Mouse (Mus musculus): ENCODE measurements around the gene Fkbp8.

The Fkbp8 gene

GRCm38 (mm10) chr8:70528182-70528797 lies 766 bp downstream of the Fkbp8 start:
- no peak for DNase-seq (ENCODE audit: low spot score in 2 of 2)

- no peak for DNase-seq (ENCODE audit: low spot score in 2 of 2)
Measured at GRCm38 (mm10) chr8:70529299-70529698, 1.8 kb downstream of the Fkbp8 start.

DNA sequence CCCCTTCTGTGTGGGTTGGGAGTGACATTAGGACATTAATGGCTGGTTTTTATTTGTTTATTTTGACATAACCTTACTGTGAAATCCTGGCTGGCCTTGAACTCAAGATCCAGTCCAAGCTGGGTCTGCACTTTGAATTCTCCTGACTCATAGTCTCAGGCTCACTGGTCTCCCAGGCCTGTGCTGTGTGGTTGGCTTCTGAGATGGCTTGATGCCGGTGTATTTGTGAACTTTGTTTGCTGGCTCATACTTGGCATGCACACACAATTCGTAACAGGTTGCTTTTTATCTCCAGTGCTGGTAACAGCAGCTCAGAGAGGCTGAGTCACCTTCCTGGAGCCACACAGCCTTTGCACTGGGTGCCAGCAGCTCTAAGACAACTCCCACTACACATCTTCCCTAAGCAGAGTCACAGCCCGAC lies 2.2 kb downstream of the Fkbp8 start:
- no peak for DNase-seq (ENCODE audit: low spot score in 2 of 2)

DNA sequence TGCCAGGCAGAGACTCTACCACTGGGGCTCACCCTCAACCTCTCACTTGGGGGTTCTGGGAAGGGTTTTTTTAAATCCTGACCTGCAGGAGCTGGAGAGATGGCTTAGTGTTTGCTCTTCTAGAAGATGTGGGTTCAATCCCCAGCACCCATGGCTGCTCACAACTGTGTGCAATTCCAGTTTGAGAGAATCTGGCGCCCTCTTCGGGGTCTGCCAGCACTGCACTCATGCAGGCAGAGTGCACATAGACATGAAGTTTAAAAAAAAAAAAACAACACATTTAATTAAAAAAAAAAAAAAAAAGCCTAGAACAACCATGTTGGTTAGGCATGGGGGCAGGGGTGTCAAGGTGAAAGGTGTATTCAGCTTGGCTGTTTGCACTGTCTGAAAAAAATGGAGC lies 2.8 kb downstream of the Fkbp8 start:
- DNase-seq (ENCODE audit: low spot score in 2 of 2), result no peak

GRCm38 (mm10) chr8:70534281-70534680 lies 6.8 kb downstream of the Fkbp8 start:
- no peak for DNase-seq (ENCODE audit: low spot score in 2 of 2)

GRCm38 (mm10) chr8:70535221-70535620 lies 7.7 kb downstream of the Fkbp8 start:
- no peak for DNase-seq (ENCODE audit: low spot score in 2 of 2)

- no peak for DNase-seq (ENCODE audit: low spot score in 2 of 2)
Measured at GRCm38 (mm10) chr8:70535701-70536100, 8.2 kb downstream of the Fkbp8 start.

GRCm38 (mm10) chr8:70538024-70538579 lies 10.6 kb downstream of the Fkbp8 start:
- no peak for DNase-seq (ENCODE audit: low spot score in 2 of 2)

DNA sequence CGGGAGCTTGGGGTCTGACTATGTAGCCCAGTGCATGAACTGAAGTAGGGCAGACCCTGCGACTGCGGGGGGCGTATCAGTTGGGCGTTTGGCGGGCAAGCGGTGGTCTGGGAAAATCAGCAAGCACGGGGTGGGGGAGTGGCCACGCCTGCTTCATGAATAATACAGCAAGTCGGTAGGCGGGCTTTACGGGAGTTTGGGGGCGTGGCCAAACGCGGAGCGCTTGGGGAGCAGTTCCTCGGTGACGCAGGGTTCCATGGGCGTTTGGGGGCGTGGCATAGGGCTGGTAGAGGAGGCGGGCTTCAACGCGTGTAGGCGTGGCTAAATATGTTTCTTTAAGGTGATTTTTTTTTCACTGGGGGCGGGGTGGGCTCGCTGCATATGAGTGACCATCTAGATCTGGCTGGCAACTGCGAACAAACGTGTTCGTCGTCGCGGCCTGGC lies 11.1 kb downstream of the Fkbp8 start:
- DNase-seq (ENCODE audit: low spot score in 2 of 2), result peak; percentile 97 to 99

GRCm38 (mm10) chr8:70539077-70539813 lies 11.7 kb downstream of the Fkbp8 start, which contains the start of gene Ell:
Gene Ell, plus strand, starts transcription at chr8:70539457.
- DNase-seq (ENCODE audit: low spot score in 2 of 2), result peak; percentile 99 to 100

- DNase-seq (ENCODE audit: low spot score in 2 of 2), result no peak
Measured at GRCm38 (mm10) chr8:70540013-70540506, 12.5 kb downstream of the Fkbp8 start.

DNA sequence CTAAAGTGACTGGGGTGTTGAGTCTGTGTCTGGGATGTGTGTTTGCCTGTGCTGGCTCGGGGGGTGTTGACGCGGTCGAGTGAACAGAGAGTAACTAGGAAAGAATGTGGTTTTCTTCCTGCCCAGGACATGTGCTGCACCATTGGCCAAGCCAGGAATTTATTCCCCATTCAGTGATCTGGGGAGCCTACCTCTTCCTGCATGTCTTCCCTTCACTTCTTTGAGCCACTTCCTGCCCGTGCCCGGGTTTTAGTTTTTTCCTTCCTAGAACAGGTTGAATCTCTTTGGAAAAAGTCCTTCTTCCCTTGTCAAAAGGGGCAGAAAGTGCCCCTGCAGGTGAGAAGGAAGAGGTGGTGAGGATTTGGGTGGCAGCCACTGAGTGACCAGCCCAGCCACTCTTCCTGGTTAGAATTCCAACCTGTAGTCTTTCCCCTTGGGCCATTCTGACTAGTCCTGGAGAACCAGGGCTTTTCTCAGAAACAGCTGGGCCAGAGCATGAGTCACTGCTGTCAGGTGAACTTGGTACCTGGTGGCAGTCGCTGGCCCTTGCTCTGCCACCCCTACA lies 13.1 kb downstream of the Fkbp8 start:
- no peak for DNase-seq (ENCODE audit: low spot score in 2 of 2)

DNA sequence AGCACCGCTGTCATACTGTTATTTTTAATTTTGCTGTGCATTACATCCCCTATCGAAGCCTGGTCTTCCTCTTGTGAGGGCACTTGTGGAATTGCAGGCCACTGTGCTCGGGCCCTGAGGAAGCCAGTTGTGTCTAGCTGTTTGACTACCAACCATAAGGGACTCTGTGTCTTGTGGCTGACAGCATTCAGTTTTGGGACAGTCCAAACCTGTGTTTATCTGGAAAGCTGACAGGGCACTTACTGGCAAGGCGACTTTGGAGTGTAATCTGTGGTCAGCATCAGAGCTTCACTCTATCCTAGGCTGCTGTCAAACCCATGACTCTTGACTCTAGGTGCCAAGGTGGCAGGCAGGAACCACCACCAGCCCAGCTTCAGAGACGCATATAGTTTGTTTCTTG lies 13.6 kb downstream of the Fkbp8 start:
- DNase-seq (ENCODE audit: low spot score in 2 of 2), result no peak

GRCm38 (mm10) chr8:70544200-70544687 lies 16.7 kb downstream of the Fkbp8 start:
- no peak for DNase-seq (ENCODE audit: low spot score in 2 of 2)

DNA sequence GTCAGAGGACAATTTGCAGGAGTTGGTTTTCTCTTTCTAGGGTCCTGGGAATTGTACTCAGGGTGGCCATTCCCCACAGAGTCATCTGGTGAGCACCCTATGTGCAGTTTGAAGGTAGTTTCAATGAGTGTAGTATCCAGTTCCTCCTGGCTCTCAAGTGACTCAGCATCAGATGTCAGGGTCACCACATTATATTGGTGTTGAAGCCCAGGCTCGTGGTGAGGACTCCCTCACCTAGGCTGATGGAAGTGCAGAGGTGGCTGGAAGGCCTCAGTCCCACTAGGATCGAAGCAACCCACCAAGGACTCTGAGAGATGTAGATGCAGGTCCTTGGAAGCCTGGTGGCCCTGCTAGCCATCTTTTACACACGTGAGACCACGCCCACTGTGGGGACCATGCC lies 18.9 kb downstream of the Fkbp8 start:
- DNase-seq (ENCODE audit: low spot score in 2 of 2), result no peak

DNA sequence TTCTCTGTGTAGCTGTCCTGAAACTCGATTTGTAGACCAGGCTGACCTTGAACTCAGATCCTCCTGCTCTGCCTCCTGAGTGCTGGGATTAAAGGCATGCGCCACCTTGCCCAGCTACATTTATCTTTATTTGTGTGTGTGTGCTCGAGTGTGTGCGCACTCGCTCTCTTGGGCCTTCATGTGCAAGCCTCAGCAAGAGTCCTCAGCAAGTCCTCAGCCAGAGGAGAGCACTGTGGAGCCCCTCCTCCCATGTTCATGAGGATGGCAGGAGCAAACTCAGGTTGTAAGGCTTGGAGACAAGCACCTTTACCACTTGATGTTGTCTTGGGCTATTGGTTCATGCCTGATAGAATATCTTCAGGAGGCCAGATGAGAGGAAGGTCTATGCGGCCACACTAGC lies 20.2 kb downstream of the Fkbp8 start:
- DNase-seq (ENCODE audit: low spot score in 2 of 2), result no peak

GRCm38 (mm10) chr8:70549412-70550184 lies 22.1 kb downstream of the Fkbp8 start:
- no peak for DNase-seq (ENCODE audit: low spot score in 2 of 2)

DNA sequence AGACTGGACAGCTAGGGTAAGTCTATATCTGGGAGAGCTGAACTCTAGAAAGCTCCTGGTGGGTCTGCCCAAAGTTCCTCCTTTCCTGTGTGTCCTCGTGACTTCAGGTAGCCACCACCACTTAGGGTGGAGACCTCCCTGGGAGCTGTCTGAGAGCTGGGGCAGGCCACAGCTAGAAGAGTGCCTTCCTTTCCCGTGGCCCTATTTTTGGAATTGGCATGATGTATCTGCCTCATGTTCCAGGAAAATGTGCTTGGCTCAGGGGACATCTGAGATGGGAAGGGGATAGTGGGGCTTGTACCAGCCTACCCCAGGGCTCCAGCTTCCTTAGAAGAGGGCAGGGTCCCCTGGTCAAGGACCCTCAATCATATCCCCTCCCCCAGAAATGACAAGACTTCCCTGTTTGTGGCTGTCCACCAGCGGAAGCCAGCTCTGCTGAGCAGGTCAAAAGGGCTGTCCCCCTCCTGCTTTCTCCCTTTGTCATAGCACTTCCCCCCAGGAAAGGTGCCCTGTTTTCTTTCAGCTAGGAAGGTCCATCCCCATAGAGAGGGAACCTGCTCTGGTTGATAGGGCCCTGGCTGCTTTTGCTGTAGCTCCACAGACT lies 24.1 kb downstream of the Fkbp8 start:
- no peak for DNase-seq (ENCODE audit: low spot score in 2 of 2)

GRCm38 (mm10) chr8:70552836-70553235 lies 25.3 kb downstream of the Fkbp8 start:
- no peak for DNase-seq (ENCODE audit: low spot score in 2 of 2)

DNA sequence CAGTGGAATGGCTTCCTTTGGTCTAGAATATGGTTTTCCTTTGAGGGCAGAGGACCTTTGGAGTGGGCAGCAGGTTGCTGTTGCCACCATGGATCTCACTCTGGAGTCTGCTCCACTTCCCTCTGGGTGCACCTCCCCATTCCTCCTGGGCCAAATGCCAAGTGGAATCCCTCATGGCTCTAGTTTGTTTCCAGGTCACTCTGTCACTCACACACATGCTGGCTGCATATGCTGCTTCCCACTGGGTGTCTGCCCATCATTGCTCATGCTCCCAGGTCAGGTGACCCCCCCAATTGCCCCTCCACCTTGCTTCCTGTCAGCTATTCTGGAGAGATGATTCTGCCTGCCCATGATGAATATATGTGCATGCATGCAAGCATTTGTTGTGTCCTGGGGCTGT lies 26.2 kb downstream of the Fkbp8 start:
- no peak for DNase-seq (ENCODE audit: low spot score in 2 of 2)

GRCm38 (mm10) chr8:70555079-70555747 lies 27.7 kb downstream of the Fkbp8 start:
- DNase-seq (ENCODE audit: low spot score in 2 of 2), result no peak

All from left cerebral cortex, adult 9 months (tissue).